ENCODE assay signal across 8 mouse cellular contexts in the genomic region with DNA sequence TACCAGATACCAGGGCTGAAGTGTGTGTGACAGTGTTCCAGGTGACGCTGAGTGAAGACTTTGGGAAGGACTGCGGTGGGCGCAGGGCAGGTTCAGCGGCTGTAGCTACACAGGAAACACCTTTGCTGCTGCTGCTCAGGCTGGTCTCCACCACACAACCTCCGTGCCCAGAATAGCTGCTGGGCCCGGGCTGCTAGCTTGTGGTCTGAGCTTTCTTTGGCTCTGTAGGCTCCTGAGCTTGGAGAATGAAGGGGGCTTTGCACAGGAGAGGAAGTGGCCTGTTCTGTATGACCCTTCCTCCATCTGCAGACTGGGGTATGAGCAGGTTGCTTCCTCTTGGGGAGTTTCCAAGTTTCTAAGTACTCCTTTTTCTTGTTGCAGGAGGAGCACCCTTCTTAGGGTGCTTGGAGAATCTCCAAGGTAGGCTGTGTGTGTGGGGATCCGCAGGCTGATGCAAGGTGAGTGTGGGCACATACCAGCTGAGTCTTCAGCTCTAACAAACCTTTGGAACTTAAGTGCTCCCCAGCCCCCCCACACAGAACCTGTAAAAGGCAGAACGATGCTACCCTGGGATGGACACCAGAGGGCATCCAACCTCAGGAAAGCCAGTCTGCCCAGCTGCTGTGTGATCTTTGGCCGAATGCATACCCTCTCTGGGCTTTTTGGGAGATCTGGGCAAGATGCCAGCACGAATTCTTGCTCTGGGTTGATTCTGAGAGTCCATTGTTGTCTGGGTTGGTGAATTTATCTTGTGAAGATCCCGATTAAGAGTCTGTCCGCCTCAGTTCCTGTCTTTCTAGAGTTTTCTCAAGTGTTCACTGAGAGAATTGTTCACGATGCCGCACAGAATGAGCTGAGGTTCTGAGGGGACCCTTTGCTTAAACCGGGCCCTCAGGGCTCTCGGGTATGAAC.
DNase-seq lines count a peak whose midpoint lies in the region; ATAC-seq and TF ChIP-seq lines count a peak whose summit lies in the region.

No protein-coding gene starts in this region.

- no peaks in the 10 kb centered on the region for H3K36me3 ChIP-seq in kidney, postnatal 0 days (ENCODE audit: insufficient read depth, low read length)
- H3K36me3 ChIP-seq in forebrain, embryonic 14.5 days (ENCODE audit: control insufficient read depth, insufficient read depth, low read length), result no peaks in the 10 kb centered on the region
- H3K36me3 ChIP-seq in midbrain, embryonic 15.5 days (replicated peaks), result no peaks in the 10 kb centered on the region

- no peaks in the 10 kb centered on the region for H3K9me3 ChIP-seq in kidney, postnatal 0 days (replicated peaks; ENCODE audit: low read length)
- H3K9me3 ChIP-seq in forebrain, embryonic 14.5 days (replicated peaks; ENCODE audit: control insufficient read depth, low read length), result no peaks in the 10 kb centered on the region
- no peaks in the 10 kb centered on the region for H3K9me3 ChIP-seq in midbrain, embryonic 15.5 days

- no peak for ATAC-seq in kidney, postnatal 0 days (replicated peaks; ENCODE audit: low FRiP score, low read depth)
- ATAC-seq in activated CD4-positive, CD25-positive, alpha-beta regulatory T cell, adult 4 months, result peak; percentile 43
- no peak for ATAC-seq in forebrain, embryonic 14.5 days
- ATAC-seq in midbrain, embryonic 15.5 days (replicated peaks), result no peak

- intact Hi-C loops in left cerebral cortex, postnatal 4 days (cut with DNase I), result no loop called here

- H3K4me2 ChIP-seq in kidney, postnatal 0 days (ENCODE audit: low read length), result no peak overlapping the region
- H3K4me2 ChIP-seq in forebrain, embryonic 14.5 days (ENCODE audit: low read length), result no peak overlapping the region
- no peak overlapping the region for H3K4me2 ChIP-seq in midbrain, embryonic 15.5 days

- peak; percentile 29; the same call in 1 of the 2 replicates for TF ChIP-seq CTCF in kidney, postnatal 0 days (IDR thresholded peaks at IDR 0.05; ENCODE audit: low read depth)

- peaks cover 3% of the 10 kb centered on the region; the same call in 1 of the 2 replicates for H3K4me1 ChIP-seq in kidney, postnatal 0 days (replicated peaks; ENCODE audit: insufficient read depth, low read length)
- peaks cover 20% of the 10 kb centered on the region for H3K4me1 ChIP-seq in forebrain, embryonic 14.5 days (ENCODE audit: control insufficient read depth, insufficient read depth, low read length)
- H3K4me1 ChIP-seq in midbrain, embryonic 15.5 days, result peaks cover 20% of the 10 kb centered on the region

- no peak for DNase-seq in kidney, postnatal 0 days (ENCODE audit: low spot score)
- DNase-seq in kidney, adult 8-10 months, result no peak
- DNase-seq in forebrain, embryonic 14.5 days (ENCODE audit: low spot score), result peak; percentile 31
- DNase-seq in cerebellum, adult 8-10 months, result no peak
- no peak for DNase-seq in left cerebral cortex, postnatal 4 days
- no peak for DNase-seq in adrenal gland, postnatal 4 days (ENCODE audit: low spot score in 2 of 2)

- WGBS in kidney, postnatal 0 days, result 77% methylated on average over 16 of the region's 16 CpGs
- WGBS in forebrain, embryonic 14.5 days, result 61% methylated on average over 16 of the region's 16 CpGs
- WGBS in midbrain, embryonic 15.5 days, result 72% methylated on average over 16 of the region's 16 CpGs

- H3K9ac ChIP-seq in kidney, postnatal 0 days (ENCODE audit: low read depth, low read length), result no peak overlapping the region
- no peak overlapping the region for H3K9ac ChIP-seq in forebrain, embryonic 14.5 days (ENCODE audit: low read length)
- H3K9ac ChIP-seq in midbrain, embryonic 15.5 days, result no peak overlapping the region

- H3K4me3 ChIP-seq in kidney, postnatal 0 days (replicated peaks; ENCODE audit: low read depth, low read length), result no peak overlapping the region
- no peak overlapping the region for H3K4me3 ChIP-seq in forebrain, embryonic 14.5 days (ENCODE audit: low read depth, low read length)
- H3K4me3 ChIP-seq in midbrain, embryonic 15.5 days, result no peak overlapping the region

- no peaks in the 10 kb centered on the region; the same call in 1 of the 2 replicates for H3K27me3 ChIP-seq in kidney, postnatal 0 days (ENCODE audit: insufficient read depth, low read length)
- H3K27me3 ChIP-seq in forebrain, embryonic 14.5 days (replicated peaks; ENCODE audit: control insufficient read depth, insufficient read depth, low read length), result no peaks in the 10 kb centered on the region
- H3K27me3 ChIP-seq in midbrain, embryonic 15.5 days (replicated peaks), result no peaks in the 10 kb centered on the region

- H3K27ac ChIP-seq in kidney, postnatal 0 days, result no peak overlapping the region
- H3K27ac ChIP-seq in forebrain, embryonic 14.5 days (ENCODE audit: low read depth, low read length), result peak overlapping the region; percentile 89; the same call in 1 of the 2 replicates
- H3K27ac ChIP-seq in midbrain, embryonic 15.5 days, result peak overlapping the region; percentile 71; the same call in 1 of the 2 replicates
